Mouse (Mus musculus) bone marrow macrophage, adult 2 months (primary cell): ENCODE data around the gene Rpgrip1l. TPM values are rescaled to one million over a fixed set of nuclear protein-coding genes. Genes with fewer than 3 reads are reported as not detected.

Experiments
- H3K27ac ChIP-seq: 2 replicates; pipeline ENCODE4 v1.5.1; 2012; ENCODE audit warnings: low read depth, low read length; ENCODE audit not compliant: insufficient read depth
- H3K4me1 ChIP-seq: 2 replicates; pipeline ENCODE4 v1.6.1; 2012; ENCODE audit warnings: low read length; ENCODE audit not compliant: control insufficient read depth, insufficient read depth
- H3K4me3 ChIP-seq: 2 replicates; pipeline ENCODE4 v1.5.1; 2012; ENCODE audit warnings: mild to moderate bottlenecking, low read length, moderate library complexity; ENCODE audit not compliant: insufficient read depth
- CTCF ChIP-seq: IDR thresholded peaks from 2 replicates; pipeline ENCODE4 v1.5.1; 2012; ENCODE audit warnings: low read depth, mild to moderate bottlenecking, low read length, moderate library complexity
- POLR2A ChIP-seq: IDR thresholded peaks from 2 replicates; pipeline ENCODE4 v1.6.1; 2012; ENCODE audit warnings: mild to moderate bottlenecking, low read depth, low read length, borderline replicate concordance
- polyA plus RNA-seq: library from polyadenylated mRNA; stranded (reverse); fragments of >200 nt; gene quantifications from 2 replicates; pipeline ENCODE4 v1.2.4, GENCODE M21; 2012; ENCODE audit not compliant: missing spikeins, insufficient read depth, insufficient read length

The Rpgrip1l gene
- polyA plus RNA-seq, 1 experiment: 3.7 TPM

GRCm38 (mm10) chr8:91329056-91329455, 16.0 kb upstream of the Rpgrip1l start:
- H3K4me3 ChIP-seq: no peak overlapping the region
- H3K27ac ChIP-seq: no peak overlapping the region
- peaks cover 9% of the 10 kb centered on the region for H3K4me1 ChIP-seq
- TF ChIP-seq CTCF: no peak
- TF ChIP-seq POLR2A: no peak

- Histone ChIP-seq H3K27ac (no peak overlapping the region), H3K4me1 (peaks cover 19% of the 10 kb centered on the region), H3K4me3 (no peak overlapping the region)
- TF ChIP-seq CTCF: no peak
- TF ChIP-seq POLR2A: no peak
These were observed 14.6 kb upstream of the Rpgrip1l start for GRCm38 (mm10) chr8:91327471-91328205.

DNA sequence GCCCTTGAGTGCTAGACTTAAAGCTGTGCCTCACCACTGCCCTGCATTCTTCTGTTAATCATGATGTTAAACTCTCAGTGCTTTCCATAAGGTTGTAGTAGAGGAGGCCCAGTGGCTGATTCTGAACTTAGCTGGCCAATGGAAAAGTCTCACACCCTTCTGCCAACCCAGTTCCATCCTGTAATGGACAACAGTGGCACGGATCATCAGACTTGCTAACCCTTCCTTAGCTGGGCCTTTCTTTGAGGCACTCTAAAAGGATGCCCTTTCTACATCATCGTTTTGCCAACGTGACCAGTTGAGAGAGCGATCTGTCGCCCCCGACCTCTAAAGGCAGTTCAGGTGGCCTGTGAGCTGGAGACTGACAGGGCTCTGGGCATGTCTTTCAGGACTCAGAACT, 13.9 kb upstream of the Rpgrip1l start:
- no peak overlapping the region for H3K4me3 ChIP-seq
- peaks cover 23% of the 10 kb centered on the region for H3K4me1 ChIP-seq
- TF ChIP-seq CTCF: no peak
- H3K27ac ChIP-seq: no peak overlapping the region

DNA sequence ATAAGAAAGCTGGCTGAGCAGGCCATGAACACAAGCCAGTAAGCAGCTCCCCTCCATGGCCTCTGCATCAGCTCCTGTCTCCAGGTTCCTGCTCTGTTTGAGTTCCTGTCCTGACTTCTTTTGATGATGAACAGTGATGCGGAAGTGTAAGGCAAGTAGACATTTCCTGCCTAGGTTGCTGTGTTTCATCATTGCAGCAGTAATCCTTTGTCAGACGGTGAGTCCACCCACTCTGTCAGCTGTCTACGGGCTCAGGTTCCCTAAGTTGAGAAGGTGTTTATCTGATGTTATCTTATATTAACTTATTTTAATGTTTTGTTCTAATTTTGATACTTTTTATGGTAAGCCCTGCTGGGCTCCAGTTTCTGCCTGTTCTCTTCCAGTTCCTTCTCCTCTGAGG, 13.0 kb upstream of the Rpgrip1l start:
- Histone ChIP-seq H3K27ac (no peak overlapping the region), H3K4me1 (peaks cover 23% of the 10 kb centered on the region), H3K4me3 (no peak overlapping the region)
- TF ChIP-seq POLR2A (no peak), CTCF (no peak)

DNA sequence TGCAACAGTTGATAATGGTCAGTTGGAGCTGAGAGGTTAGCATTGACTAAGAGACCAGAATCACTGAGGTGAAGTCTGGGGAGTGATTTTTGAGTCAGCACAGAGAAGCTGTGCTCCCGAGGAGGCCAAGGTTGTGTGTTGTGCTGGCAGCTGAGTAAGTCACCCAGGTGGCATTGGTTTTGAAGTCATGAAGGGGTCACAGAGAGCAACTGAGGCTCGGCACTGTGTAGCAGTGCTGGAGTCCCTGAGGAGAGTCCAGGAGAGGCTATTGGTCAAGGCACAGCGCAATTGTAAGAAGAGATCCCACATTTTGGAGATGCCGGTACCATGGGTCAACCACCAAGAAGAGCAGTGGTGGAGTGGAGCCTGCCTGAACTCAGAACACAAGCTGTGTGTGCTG, 11.9 kb upstream of the Rpgrip1l start:
- Histone ChIP-seq H3K4me1 (peaks cover 20% of the 10 kb centered on the region), H3K4me3 (no peak overlapping the region), H3K27ac (no peak overlapping the region)
- TF ChIP-seq CTCF: no peak
- no peak for TF ChIP-seq POLR2A

DNA sequence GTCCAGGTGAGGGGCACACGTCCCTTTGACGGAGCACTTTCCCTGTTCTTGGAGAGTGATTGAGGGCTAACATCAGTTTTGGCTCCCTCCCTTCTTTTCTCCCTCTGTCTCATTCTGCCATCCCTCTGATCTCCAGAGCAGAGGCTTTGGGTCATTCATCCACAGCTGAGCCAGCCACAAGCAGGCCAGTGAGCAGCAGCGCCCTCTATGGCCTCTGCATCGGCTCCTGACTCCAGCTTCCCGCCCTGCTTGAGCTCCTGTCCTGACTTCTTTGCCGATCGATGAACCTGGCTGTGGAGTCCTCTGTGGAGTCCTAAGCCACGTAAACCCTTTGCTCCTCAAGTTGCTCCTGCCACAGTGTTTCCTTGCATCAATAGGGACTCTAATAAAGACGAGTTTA, 11.2 kb upstream of the Rpgrip1l start:
- Histone ChIP-seq H3K27ac (no peak overlapping the region), H3K4me3 (no peak overlapping the region)
- TF ChIP-seq CTCF (no peak), POLR2A (no peak)

DNA sequence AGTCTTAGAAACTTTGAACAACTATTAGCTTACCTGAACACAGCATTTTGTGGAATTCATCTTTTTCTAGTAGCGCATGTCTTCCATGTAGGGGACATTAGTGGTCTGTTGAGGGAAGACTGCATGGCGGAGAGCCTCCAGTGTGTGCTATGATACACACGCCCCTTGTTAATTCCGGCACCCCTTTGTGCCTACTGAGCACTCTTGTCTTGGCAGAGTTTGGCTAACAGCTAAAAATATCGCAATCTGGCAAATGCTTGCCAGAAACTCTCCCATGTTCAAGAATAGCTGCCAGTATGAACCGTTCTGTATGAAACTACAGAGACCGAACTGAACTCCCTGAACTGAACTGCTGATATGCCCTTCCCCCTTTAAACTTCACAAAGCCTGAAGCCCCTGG, 10.4 kb upstream of the Rpgrip1l start:
- TF ChIP-seq CTCF: no peak
- no peak for TF ChIP-seq POLR2A
- Histone ChIP-seq H3K4me1 (peaks cover 14% of the 10 kb centered on the region), H3K4me3 (no peak overlapping the region), H3K27ac (no peak overlapping the region)

More for the DNA sequence above, 11.2 kb upstream of the Rpgrip1l start:
- peaks cover 15% of the 10 kb centered on the region for H3K4me1 ChIP-seq

GRCm38 (mm10) chr8:91318938-91319729, 6.1 kb upstream of the Rpgrip1l start:
- TF ChIP-seq POLR2A (no peak), CTCF (no peak)

GRCm38 (mm10) chr8:91317567-91318227, 4.6 kb upstream of the Rpgrip1l start:
- Histone ChIP-seq H3K4me1 (peaks cover 12% of the 10 kb centered on the region), H3K4me3 (no peak overlapping the region), H3K27ac (no peak overlapping the region)
- TF ChIP-seq CTCF (no peak), POLR2A (no peak)

More at GRCm38 (mm10) chr8:91318938-91319729, 6.1 kb upstream of the Rpgrip1l start:
- Histone ChIP-seq H3K4me3 (no peak overlapping the region), H3K27ac (no peak overlapping the region), H3K4me1 (peaks cover 21% of the 10 kb centered on the region)

GRCm38 (mm10) chr8:91312342-91312741, 720 bp downstream of the Rpgrip1l start:
- Histone ChIP-seq H3K4me1 (peaks cover 10% of the 10 kb centered on the region), H3K4me3 (peak overlapping the region; percentile 68), H3K27ac (no peak overlapping the region)
- TF ChIP-seq POLR2A (no peak), CTCF (no peak)
